Mouse (Mus musculus): ENCODE results near the gene Oser1.
A peak's percentile ranks its signal among the peaks of the same experiment; 100 is the strongest.
"Not testable (repeated sequence)": the region's sequence is repeated elsewhere in the genome, so short reads cannot be mapped to it uniquely, and the experiment has no call there.

The Oser1 gene

GRCm38 (mm10) chr2:163443543-163443942 is 19.0 kb upstream of the Oser1 start:
- no peak for DNase-seq (ENCODE audit: low spot score)

- DNase-seq (ENCODE audit: low spot score): no peak
Observed at GRCm38 (mm10) chr2:163439488-163439887, 15.0 kb upstream of the Oser1 start.

- no peak for DNase-seq (ENCODE audit: low spot score)
Observed at GRCm38 (mm10) chr2:163438619-163439451, 14.3 kb upstream of the Oser1 start.

GRCm38 (mm10) chr2:163438246-163438618 is 13.7 kb upstream of the Oser1 start, which contains the start of gene Gdap1l1:
Gene Gdap1l1, plus strand, starts transcription at chr2:163438476.
- DNase-seq (ENCODE audit: low spot score): peak; percentile 45

GRCm38 (mm10) chr2:163437800-163438199 is 13.3 kb upstream of the Oser1 start:
- DNase-seq (ENCODE audit: low spot score): no peak

- DNase-seq (ENCODE audit: low spot score): no peak
Observed at GRCm38 (mm10) chr2:163433971-163434370, 9.5 kb upstream of the Oser1 start.

GRCm38 (mm10) chr2:163431289-163431688 is 6.8 kb upstream of the Oser1 start:
- DNase-seq (ENCODE audit: low spot score): no peak

GRCm38 (mm10) chr2:163428346-163429011 is 4.0 kb upstream of the Oser1 start:
- no peak for DNase-seq (ENCODE audit: low spot score)

- DNase-seq (ENCODE audit: low spot score): no peak
Observed at GRCm38 (mm10) chr2:163422895-163423660, 1.4 kb downstream of the Oser1 start.

- DNase-seq (ENCODE audit: low spot score): no peak
Observed at GRCm38 (mm10) chr2:163420366-163420886, 4.1 kb downstream of the Oser1 start.

- peak; percentile 92 for DNase-seq (ENCODE audit: low spot score)
Observed at GRCm38 (mm10) chr2:163419346-163420045, 5.0 kb downstream of the Oser1 start.

- no peak for DNase-seq (ENCODE audit: low spot score)
Observed at GRCm38 (mm10) chr2:163418841-163419345, 5.6 kb downstream of the Oser1 start.

GRCm38 (mm10) chr2:163417830-163418229 is 6.7 kb downstream of the Oser1 start:
- DNase-seq (ENCODE audit: low spot score): no peak

- DNase-seq (ENCODE audit: low spot score): no peak
Observed at GRCm38 (mm10) chr2:163417026-163417425, 7.5 kb downstream of the Oser1 start.

GRCm38 (mm10) chr2:163412846-163413590 is 11.5 kb downstream of the Oser1 start:
- no peak for DNase-seq (ENCODE audit: low spot score)

- DNase-seq (ENCODE audit: low spot score): no peak
Observed at GRCm38 (mm10) chr2:163412419-163412818, 12.1 kb downstream of the Oser1 start.

GRCm38 (mm10) chr2:163411840-163412239 is 12.7 kb downstream of the Oser1 start:
- no peak for DNase-seq (ENCODE audit: low spot score)

- DNase-seq (ENCODE audit: low spot score): not testable (repeated sequence)
Observed at GRCm38 (mm10) chr2:163411344-163411743, 13.2 kb downstream of the Oser1 start.

GRCm38 (mm10) chr2:163410211-163410610 is 14.3 kb downstream of the Oser1 start:
- no peak for DNase-seq (ENCODE audit: low spot score)

- no peak for DNase-seq (ENCODE audit: low spot score)
Observed at GRCm38 (mm10) chr2:163404037-163404815, 20.3 kb downstream of the Oser1 start.

Measured in layer of hippocampus, adult 9-10 months (tissue).